Mouse (Mus musculus): Measurements from ENCODE around the gene Ltbp1. TPM values are rescaled to one million over a fixed set of nuclear protein-coding genes. Genes with fewer than 3 reads are reported as not detected.

The Ltbp1 gene
- polyA plus RNA-seq, 1 experiment from 2014 or later: 2.6 TPM

DNA sequence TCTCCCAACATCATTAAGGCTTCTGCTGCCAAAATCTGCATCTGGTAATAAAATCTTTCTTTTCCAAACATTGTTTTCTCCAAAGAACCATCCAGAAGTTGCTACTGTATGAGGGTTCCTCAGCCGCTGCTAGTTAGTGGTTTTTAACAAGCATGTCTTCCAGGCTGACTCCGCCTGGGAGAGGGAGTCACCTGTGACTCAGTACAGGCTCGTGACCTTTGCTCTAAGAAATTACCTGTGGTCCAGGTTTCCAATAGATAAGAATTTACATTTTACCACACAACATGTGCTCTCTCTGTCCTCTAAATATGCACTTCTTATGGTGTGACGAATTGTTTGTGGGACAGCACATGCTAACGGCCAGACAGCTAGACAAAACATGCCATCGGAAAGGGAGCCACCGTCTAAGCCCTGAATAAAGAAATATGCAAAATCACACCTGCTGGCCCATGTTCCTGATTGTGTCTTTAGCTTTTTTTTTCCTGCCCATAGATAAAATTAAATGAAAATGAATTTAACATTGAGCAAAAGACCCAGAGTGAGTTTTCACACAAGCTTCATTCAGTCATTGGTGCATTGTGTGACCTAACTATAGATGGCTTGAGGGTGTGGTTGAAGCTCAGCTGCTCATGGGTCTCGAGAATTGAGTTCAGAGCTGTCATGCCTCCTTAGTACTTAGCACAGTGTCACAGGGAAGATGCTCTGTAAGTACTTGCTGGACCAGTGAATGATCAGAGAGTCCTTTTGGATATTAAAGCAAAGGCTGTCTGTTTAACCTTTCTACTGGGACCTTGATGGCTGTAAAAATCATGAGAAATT is 29.0 kb upstream of the Ltbp1 start:
- ATAC-seq (ENCODE audit: low FRiP score) (no peak), DNase-seq (ENCODE audit: low spot score) (no peak)
- Histone ChIP-seq H3K27me3 (ENCODE audit: control insufficient read depth, insufficient read depth, low read length) (no peaks in the 10 kb centered on the region), H3K9me3 (ENCODE audit: control insufficient read depth, low read length) (no peaks in the 10 kb centered on the region), H3K27ac (no peak overlapping the region), H3K9ac (no peak overlapping the region), H3K4me3 (replicated peaks; ENCODE audit: low read length) (no peak overlapping the region), H3K36me3 (replicated peaks; ENCODE audit: control insufficient read depth, insufficient read depth) (no peaks in the 10 kb centered on the region), H3K4me1 (replicated peaks; ENCODE audit: control insufficient read depth, insufficient read depth, low read length) (no peaks in the 10 kb centered on the region), H3K4me2 (replicated peaks) (no peak overlapping the region)
- WGBS: 57% methylated on average over 8 of the region's 8 CpGs

DNA sequence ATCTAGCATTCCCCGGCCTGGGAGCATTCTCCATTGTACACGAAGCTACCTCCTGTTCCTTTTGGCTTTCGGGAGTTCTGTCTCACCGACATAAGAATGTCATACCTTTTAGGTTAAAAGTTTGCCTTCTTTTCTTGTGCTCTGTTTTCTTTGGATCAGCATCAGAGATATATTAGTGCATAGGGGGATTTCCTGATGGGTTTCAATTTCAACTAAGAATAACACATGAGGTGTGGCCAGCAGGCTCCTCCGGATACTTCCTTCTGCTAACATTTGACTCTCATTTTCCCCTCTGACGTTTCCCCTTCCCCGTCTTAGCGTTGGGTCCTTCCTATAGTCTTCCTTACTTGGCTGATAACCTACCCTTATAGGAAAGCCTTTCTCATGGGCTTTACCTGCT is 25.6 kb upstream of the Ltbp1 start:
- Histone ChIP-seq H3K4me2 (replicated peaks) (no peak overlapping the region), H3K4me3 (replicated peaks; ENCODE audit: low read length) (no peak overlapping the region)
- no peak for DNase-seq (ENCODE audit: low spot score)

DNA sequence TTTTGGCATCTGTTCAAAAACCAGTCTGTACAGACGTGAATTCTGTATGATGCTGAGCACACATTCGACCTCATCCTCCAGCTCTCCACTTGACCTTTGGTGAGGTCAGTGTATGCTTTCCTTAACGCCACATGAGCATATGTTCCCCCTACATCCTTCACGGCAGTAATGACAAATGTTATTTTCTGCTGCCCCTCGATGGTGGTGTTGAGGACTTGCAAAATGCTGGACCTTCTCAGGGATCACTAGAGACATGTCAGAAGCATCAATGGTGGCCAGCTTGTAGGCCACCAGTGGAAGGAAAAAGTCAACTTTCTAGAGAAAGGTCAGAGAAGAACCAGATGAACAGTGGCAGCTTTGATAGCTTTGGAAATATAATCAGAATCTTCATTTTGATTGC is 23.7 kb upstream of the Ltbp1 start:
- no peak for ATAC-seq (ENCODE audit: low FRiP score)
- 82% methylated on average over 5 of the region's 5 CpGs for WGBS
- no peak overlapping the region for H3K27ac ChIP-seq

More for the DNA sequence above, 25.6 kb upstream of the Ltbp1 start:
- 91% methylated on average over 8 of the region's 8 CpGs for WGBS
- Histone ChIP-seq H3K9ac (no peak overlapping the region), H3K36me3 (replicated peaks; ENCODE audit: control insufficient read depth, insufficient read depth) (no peaks in the 10 kb centered on the region), H3K27ac (no peak overlapping the region), H3K9me3 (ENCODE audit: control insufficient read depth, low read length) (no peaks in the 10 kb centered on the region), H3K4me1 (replicated peaks; ENCODE audit: control insufficient read depth, insufficient read depth, low read length) (no peaks in the 10 kb centered on the region), H3K27me3 (ENCODE audit: control insufficient read depth, insufficient read depth, low read length) (no peaks in the 10 kb centered on the region)
- no peak for ATAC-seq (ENCODE audit: low FRiP score)

DNA sequence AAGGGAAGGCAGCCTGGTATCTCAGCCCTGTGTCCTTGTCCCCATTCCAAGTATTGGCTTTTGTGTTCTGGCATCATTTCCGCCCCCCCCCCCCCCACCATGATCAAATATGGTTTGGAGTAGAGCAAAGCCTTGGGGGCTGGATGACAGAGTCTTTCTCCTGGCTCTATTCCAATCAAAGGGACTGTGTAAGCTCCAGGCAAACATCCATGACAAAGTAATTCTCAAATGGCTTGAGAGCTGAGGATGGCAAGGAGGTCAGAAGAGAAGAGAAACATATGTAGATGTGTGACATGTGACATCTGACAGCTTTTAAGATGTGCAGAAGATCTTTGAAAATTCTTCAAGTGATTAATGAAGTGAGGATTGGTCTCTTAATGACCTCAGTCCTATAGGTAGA is 22.5 kb upstream of the Ltbp1 start:
- no peak overlapping the region for H3K9ac ChIP-seq
- no peak overlapping the region for H3K27ac ChIP-seq
- no peaks in the 10 kb centered on the region for H3K36me3 ChIP-seq (replicated peaks; ENCODE audit: control insufficient read depth, insufficient read depth)
- WGBS: 42% methylated on average over 1 of the region's 1 CpGs
- no peaks in the 10 kb centered on the region for H3K4me1 ChIP-seq (replicated peaks; ENCODE audit: control insufficient read depth, insufficient read depth, low read length)
- ATAC-seq (ENCODE audit: low FRiP score): no peak
- H3K9me3 ChIP-seq (ENCODE audit: control insufficient read depth, low read length): no peaks in the 10 kb centered on the region
- H3K4me3 ChIP-seq (replicated peaks; ENCODE audit: low read length): no peak overlapping the region
- no peak for DNase-seq (ENCODE audit: low spot score)
- no peak overlapping the region for H3K4me2 ChIP-seq (replicated peaks)
- no peaks in the 10 kb centered on the region for H3K27me3 ChIP-seq (ENCODE audit: control insufficient read depth, insufficient read depth, low read length)

More for the DNA sequence above, 23.7 kb upstream of the Ltbp1 start:
- Histone ChIP-seq H3K36me3 (replicated peaks; ENCODE audit: control insufficient read depth, insufficient read depth) (no peaks in the 10 kb centered on the region), H3K9ac (no peak overlapping the region), H3K9me3 (ENCODE audit: control insufficient read depth, low read length) (no peaks in the 10 kb centered on the region), H3K4me3 (replicated peaks; ENCODE audit: low read length) (no peak overlapping the region), H3K4me1 (replicated peaks; ENCODE audit: control insufficient read depth, insufficient read depth, low read length) (no peaks in the 10 kb centered on the region), H3K27me3 (ENCODE audit: control insufficient read depth, insufficient read depth, low read length) (no peaks in the 10 kb centered on the region), H3K4me2 (replicated peaks) (no peak overlapping the region)
- DNase-seq (ENCODE audit: low spot score): no peak

DNA sequence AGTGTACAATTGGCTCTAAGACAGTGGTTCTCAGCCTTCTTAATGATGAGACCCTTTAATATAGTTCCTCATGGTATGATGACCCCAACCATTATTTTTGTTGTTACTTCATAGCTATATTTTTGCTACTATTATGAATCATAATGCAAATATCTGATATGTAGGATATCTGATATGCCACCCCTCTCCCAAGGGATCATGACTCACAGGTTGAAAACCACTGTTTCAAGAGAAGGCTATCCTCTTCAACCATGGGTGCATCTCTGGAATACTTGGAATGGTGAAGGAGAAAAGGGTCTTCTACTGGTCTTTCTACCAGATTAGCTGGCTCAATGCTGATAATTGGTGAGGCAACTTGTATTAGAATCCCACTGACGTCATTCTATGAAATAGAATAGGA is 21.3 kb upstream of the Ltbp1 start:
- Histone ChIP-seq H3K27me3 (ENCODE audit: control insufficient read depth, insufficient read depth, low read length) (no peaks in the 10 kb centered on the region), H3K9me3 (ENCODE audit: control insufficient read depth, low read length) (no peaks in the 10 kb centered on the region), H3K27ac (no peak overlapping the region), H3K9ac (no peak overlapping the region), H3K4me2 (replicated peaks) (no peak overlapping the region), H3K4me1 (replicated peaks; ENCODE audit: control insufficient read depth, insufficient read depth, low read length) (no peaks in the 10 kb centered on the region), H3K36me3 (replicated peaks; ENCODE audit: control insufficient read depth, insufficient read depth) (no peaks in the 10 kb centered on the region), H3K4me3 (replicated peaks; ENCODE audit: low read length) (no peak overlapping the region)
- no peak for DNase-seq (ENCODE audit: low spot score)
- no peak for ATAC-seq (ENCODE audit: low FRiP score)
- WGBS: 88% methylated on average over 1 of the region's 1 CpGs

DNA sequence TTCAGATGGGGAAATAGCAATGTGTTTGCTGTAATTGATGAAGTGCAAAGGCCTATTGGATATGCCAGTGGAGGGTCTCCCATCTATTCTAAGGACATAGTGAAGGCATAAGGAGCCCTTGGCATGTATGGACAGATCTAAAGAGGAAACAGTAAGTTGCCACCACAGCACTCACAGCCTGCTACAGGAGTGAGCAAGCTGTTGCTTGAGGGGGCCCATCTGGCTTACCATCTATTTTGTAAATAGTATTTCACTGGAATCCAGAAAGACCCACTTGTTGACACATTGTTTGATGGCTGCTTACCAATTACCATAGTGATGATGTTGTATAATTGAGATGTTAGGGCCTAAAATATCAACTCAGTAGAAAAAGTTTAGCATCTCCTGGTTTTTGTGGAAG is 20.7 kb upstream of the Ltbp1 start:
- Histone ChIP-seq H3K9me3 (ENCODE audit: control insufficient read depth, low read length) (0 out of 2 replicates have a peak, but pooled peaks cover under 1% of the 10 kb centered on the region), H3K4me1 (replicated peaks; ENCODE audit: control insufficient read depth, insufficient read depth, low read length) (no peaks in the 10 kb centered on the region), H3K4me2 (replicated peaks) (no peak overlapping the region), H3K36me3 (replicated peaks; ENCODE audit: control insufficient read depth, insufficient read depth) (no peaks in the 10 kb centered on the region), H3K4me3 (replicated peaks; ENCODE audit: low read length) (no peak overlapping the region), H3K27ac (no peak overlapping the region), H3K27me3 (ENCODE audit: control insufficient read depth, insufficient read depth, low read length) (no peaks in the 10 kb centered on the region), H3K9ac (no peak overlapping the region)
- ATAC-seq (ENCODE audit: low FRiP score) (no peak), DNase-seq (ENCODE audit: low spot score) (no peak)

DNA sequence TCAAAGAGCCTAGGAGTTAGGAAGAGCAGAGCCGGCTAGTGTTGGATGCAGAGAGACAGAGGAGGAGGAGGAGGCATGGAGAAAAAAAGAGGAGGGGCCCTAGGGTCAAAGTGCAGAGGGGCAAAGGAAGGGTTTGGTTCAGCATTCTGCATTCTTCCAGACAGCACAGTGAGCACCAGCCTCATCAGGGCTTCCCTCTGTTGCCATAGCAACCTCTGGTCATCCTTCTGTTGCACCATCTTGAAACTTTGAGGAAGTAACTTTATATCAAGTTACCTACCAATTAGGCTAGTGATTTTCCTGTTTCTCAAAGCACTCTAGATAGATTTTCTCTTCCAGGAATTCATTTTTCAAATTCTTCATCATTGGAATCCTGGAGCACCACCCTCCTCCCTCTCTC is 18.3 kb upstream of the Ltbp1 start:
- Histone ChIP-seq H3K27ac (no peak overlapping the region), H3K4me1 (replicated peaks; ENCODE audit: control insufficient read depth, insufficient read depth, low read length) (no peaks in the 10 kb centered on the region), H3K9me3 (ENCODE audit: control insufficient read depth, low read length) (0 out of 2 replicates have a peak, but pooled peaks cover 5% of the 10 kb centered on the region), H3K27me3 (ENCODE audit: control insufficient read depth, insufficient read depth, low read length) (no peaks in the 10 kb centered on the region), H3K4me3 (replicated peaks; ENCODE audit: low read length) (no peak overlapping the region), H3K36me3 (replicated peaks; ENCODE audit: control insufficient read depth, insufficient read depth) (no peaks in the 10 kb centered on the region), H3K4me2 (replicated peaks) (no peak overlapping the region), H3K9ac (no peak overlapping the region)
- ATAC-seq (ENCODE audit: low FRiP score) (no peak; the same call in 1 of the 2 replicates), DNase-seq (ENCODE audit: low spot score) (no peak)
- 13% methylated on average over 1 of the region's 1 CpGs for WGBS

DNA sequence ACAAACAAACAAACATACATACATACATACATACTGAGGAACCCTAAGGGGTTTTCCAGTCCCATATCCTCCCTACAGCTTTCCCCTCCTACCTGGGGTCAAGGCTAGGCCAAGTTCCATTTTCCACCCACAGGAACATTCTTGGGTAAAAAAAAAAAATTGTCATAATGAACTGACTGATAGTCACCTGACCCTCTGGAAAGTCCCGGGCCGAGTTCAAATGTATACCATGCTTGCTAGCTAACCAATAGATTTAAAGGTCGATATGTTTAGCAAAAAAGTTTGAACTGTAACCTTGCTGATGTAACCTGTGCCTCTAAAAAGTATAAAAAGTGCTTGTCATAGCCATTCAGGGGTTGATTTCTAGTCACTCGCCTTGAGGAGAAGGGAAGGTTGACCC is 15.7 kb upstream of the Ltbp1 start:
- H3K9ac ChIP-seq: no peak overlapping the region
- DNase-seq (ENCODE audit: low spot score) (no peak), ATAC-seq (ENCODE audit: low FRiP score) (no peak)
- peaks cover 5% of the 10 kb centered on the region; the same call in 1 of the 2 replicates for H3K4me1 ChIP-seq (replicated peaks; ENCODE audit: control insufficient read depth, insufficient read depth, low read length)
- H3K27me3 ChIP-seq (ENCODE audit: control insufficient read depth, insufficient read depth, low read length): no peaks in the 10 kb centered on the region
- WGBS: 92% methylated on average over 4 of the region's 4 CpGs
- no peaks in the 10 kb centered on the region for H3K36me3 ChIP-seq (replicated peaks; ENCODE audit: control insufficient read depth, insufficient read depth)
- H3K9me3 ChIP-seq (ENCODE audit: control insufficient read depth, low read length): 0 out of 2 replicates have a peak, but pooled peaks cover 5% of the 10 kb centered on the region
- H3K27ac ChIP-seq: no peak overlapping the region
- H3K4me3 ChIP-seq (replicated peaks; ENCODE audit: low read length): no peak overlapping the region
- H3K4me2 ChIP-seq (replicated peaks): no peak overlapping the region

DNA sequence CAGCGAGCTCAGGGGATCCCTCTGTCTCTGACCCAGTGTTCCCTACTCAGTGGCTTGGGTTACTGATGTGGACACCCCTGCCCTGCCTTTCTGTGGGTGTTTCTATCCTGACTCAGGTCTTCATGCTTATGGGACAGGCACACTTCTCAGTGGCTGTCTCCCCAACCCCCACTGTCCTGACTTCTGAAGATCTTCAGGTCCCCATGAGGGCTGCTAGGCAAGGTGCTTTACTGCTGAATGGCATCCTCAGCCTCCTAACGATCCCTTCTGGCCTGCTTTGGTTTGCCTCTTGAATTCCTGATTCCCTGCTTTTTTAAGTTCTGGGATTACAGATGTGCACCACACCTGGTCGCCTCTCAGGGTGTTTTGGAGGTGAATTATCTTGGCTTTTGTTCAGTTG is 14.8 kb upstream of the Ltbp1 start:
- no peak for ATAC-seq (ENCODE audit: low FRiP score)
- WGBS: 86% methylated on average over 3 of the region's 3 CpGs
- DNase-seq (ENCODE audit: low spot score): no peak
- Histone ChIP-seq H3K27ac (no peak overlapping the region), H3K4me2 (replicated peaks) (no peak overlapping the region), H3K9me3 (ENCODE audit: control insufficient read depth, low read length) (0 out of 2 replicates have a peak, but pooled peaks cover 5% of the 10 kb centered on the region), H3K9ac (no peak overlapping the region), H3K4me1 (replicated peaks; ENCODE audit: control insufficient read depth, insufficient read depth, low read length) (peaks cover 5% of the 10 kb centered on the region; the same call in 1 of the 2 replicates), H3K4me3 (replicated peaks; ENCODE audit: low read length) (no peak overlapping the region), H3K27me3 (ENCODE audit: control insufficient read depth, insufficient read depth, low read length) (no peaks in the 10 kb centered on the region), H3K36me3 (replicated peaks; ENCODE audit: control insufficient read depth, insufficient read depth) (no peaks in the 10 kb centered on the region)
